Mouse (Mus musculus): ENCODE results near the gene Nfil3.

Gene Nfil3

GRCm38 (mm10) chr13:52985508-52986214, 4.8 kb upstream of the Nfil3 start:
- no peak for ATAC-seq (ENCODE audit: insufficient number of reproducible peaks, low FRiP score, low TSS enrichment)

- ATAC-seq (ENCODE audit: insufficient number of reproducible peaks, low FRiP score, low TSS enrichment): no peak
These were observed 1.8 kb upstream of the Nfil3 start for GRCm38 (mm10) chr13:52982703-52983102.

GRCm38 (mm10) chr13:52981441-52982281, 788 bp upstream of the Nfil3 start:
- ATAC-seq (ENCODE audit: insufficient number of reproducible peaks, low FRiP score, low TSS enrichment): no peak

GRCm38 (mm10) chr13:52980211-52980950, 492 bp downstream of the Nfil3 start:
- ATAC-seq (ENCODE audit: insufficient number of reproducible peaks, low FRiP score, low TSS enrichment): peak; percentile 67

GRCm38 (mm10) chr13:52979331-52980051, 1.4 kb downstream of the Nfil3 start:
- ATAC-seq (ENCODE audit: insufficient number of reproducible peaks, low FRiP score, low TSS enrichment): no peak

GRCm38 (mm10) chr13:52978321-52978981, 2.4 kb downstream of the Nfil3 start:
- no peak for ATAC-seq (ENCODE audit: insufficient number of reproducible peaks, low FRiP score, low TSS enrichment)

GRCm38 (mm10) chr13:52977757-52978156, 3.1 kb downstream of the Nfil3 start:
- no peak for ATAC-seq (ENCODE audit: insufficient number of reproducible peaks, low FRiP score, low TSS enrichment)

- no peak for ATAC-seq (ENCODE audit: insufficient number of reproducible peaks, low FRiP score, low TSS enrichment)
These were observed 3.7 kb downstream of the Nfil3 start for GRCm38 (mm10) chr13:52977221-52977609.

GRCm38 (mm10) chr13:52976510-52977220, 4.2 kb downstream of the Nfil3 start:
- no peak for ATAC-seq (ENCODE audit: insufficient number of reproducible peaks, low FRiP score, low TSS enrichment)

- no peak for ATAC-seq (ENCODE audit: insufficient number of reproducible peaks, low FRiP score, low TSS enrichment)
These were observed 4.8 kb downstream of the Nfil3 start for GRCm38 (mm10) chr13:52976130-52976509.

GRCm38 (mm10) chr13:52974676-52975075, 6.2 kb downstream of the Nfil3 start:
- no peak for ATAC-seq (ENCODE audit: insufficient number of reproducible peaks, low FRiP score, low TSS enrichment)

GRCm38 (mm10) chr13:52973427-52973826, 7.4 kb downstream of the Nfil3 start:
- ATAC-seq (ENCODE audit: insufficient number of reproducible peaks, low FRiP score, low TSS enrichment): no peak

- no peak for ATAC-seq (ENCODE audit: insufficient number of reproducible peaks, low FRiP score, low TSS enrichment)
These were observed 8.2 kb downstream of the Nfil3 start for GRCm38 (mm10) chr13:52972626-52973025.

- ATAC-seq (ENCODE audit: insufficient number of reproducible peaks, low FRiP score, low TSS enrichment): no peak
These were observed 10.0 kb downstream of the Nfil3 start for GRCm38 (mm10) chr13:52970876-52971275.

GRCm38 (mm10) chr13:52962922-52963321, 18.0 kb downstream of the Nfil3 start:
- ATAC-seq (ENCODE audit: insufficient number of reproducible peaks, low FRiP score, low TSS enrichment): no peak

GRCm38 (mm10) chr13:52962361-52962760, 18.5 kb downstream of the Nfil3 start:
- no peak for ATAC-seq (ENCODE audit: insufficient number of reproducible peaks, low FRiP score, low TSS enrichment)

- no peak for ATAC-seq (ENCODE audit: insufficient number of reproducible peaks, low FRiP score, low TSS enrichment)
These were observed 26.9 kb downstream of the Nfil3 start for GRCm38 (mm10) chr13:52953779-52954553.

GRCm38 (mm10) chr13:52949211-52949610, 31.7 kb downstream of the Nfil3 start:
- no peak for ATAC-seq (ENCODE audit: insufficient number of reproducible peaks, low FRiP score, low TSS enrichment)

All from cerebellum, adult (tissue).